Mouse (Mus musculus) frontal cortex, adult 2 months (tissue): ENCODE data around the gene F2rl2. TPM values are rescaled to one million over a fixed set of nuclear protein-coding genes. Genes with fewer than 3 reads are reported as not detected.

Source experiments
- polyA plus RNA-seq: library from polyadenylated mRNA; depleted of rRNA; stranded (reverse); fragments of >200 nt; gene quantifications from 2 replicates; pipeline ENCODE4 v1.2.3, GENCODE M21; 2012; rRNA removed

Gene F2rl2
- polyA plus RNA-seq, 1 experiment: 1.3 TPM

Other genes starting within 250 kb of the F2rl2 start
- gene S100z, start 218.1 kb upstream of the F2rl2 start, polyA plus RNA-seq: not detected in 2 replicates
- 0.38 and 0.46 TPM in 2 replicates for gene F2rl1, start 171.6 kb upstream of the F2rl2 start, polyA plus RNA-seq
- gene F2r, start 78.4 kb upstream of the F2rl2 start, polyA plus RNA-seq: 3.7 and 4.4 TPM in 2 replicates
- 5.5 and 5.7 TPM in 2 replicates for gene Iqgap2, start 195.1 kb downstream of the F2rl2 start, polyA plus RNA-seq